Mouse (Mus musculus): Measurements from ENCODE around the gene Fgf10. TPM values are rescaled to one million over a fixed set of nuclear protein-coding genes. Genes with fewer than 3 reads are reported as not detected.

The Fgf10 gene
- polyA plus RNA-seq, 1 experiment from 2014 or later, result 8.0 TPM

GRCm38 (mm10) chr13:118806662-118807061 lies 137.1 kb downstream of the Fgf10 start:
- no peak for DNase-seq (ENCODE audit: low spot score)
- Histone ChIP-seq H3K9me3 (no peaks in the 10 kb centered on the region), H3K4me3 (no peak overlapping the region), H3K36me3 (replicated peaks) (no peaks in the 10 kb centered on the region), H3K4me1 (peaks cover 16% of the 10 kb centered on the region), H3K27me3 (replicated peaks; ENCODE audit: low read depth, poor library complexity, severe bottlenecking) (no peaks in the 10 kb centered on the region), H3K27ac (replicated peaks) (no peak overlapping the region; the same call in 1 of the 2 replicates)
- 50% methylated on average over 3 of the region's 3 CpGs for WGBS

GRCm38 (mm10) chr13:118819785-118820184 lies 150.2 kb downstream of the Fgf10 start:
- Histone ChIP-seq H3K4me1 (peaks cover 2% of the 10 kb centered on the region; the same call in 1 of the 2 replicates), H3K36me3 (replicated peaks) (no peaks in the 10 kb centered on the region), H3K4me3 (no peak overlapping the region), H3K27ac (replicated peaks) (no peak overlapping the region), H3K9me3 (no peaks in the 10 kb centered on the region), H3K27me3 (replicated peaks; ENCODE audit: low read depth, poor library complexity, severe bottlenecking) (no peaks in the 10 kb centered on the region)
- no peak for DNase-seq (ENCODE audit: low spot score)
- WGBS, result 81% methylated on average over 6 of the region's 6 CpGs

GRCm38 (mm10) chr13:118823113-118823512 lies 153.5 kb downstream of the Fgf10 start:
- H3K9me3 ChIP-seq, result no peaks in the 10 kb centered on the region
- no peak overlapping the region for H3K27ac ChIP-seq (replicated peaks)
- 89% methylated on average over 2 of the region's 2 CpGs for WGBS
- no peak overlapping the region for H3K4me3 ChIP-seq
- H3K36me3 ChIP-seq (replicated peaks), result no peaks in the 10 kb centered on the region
- H3K27me3 ChIP-seq (replicated peaks; ENCODE audit: low read depth, poor library complexity, severe bottlenecking), result no peaks in the 10 kb centered on the region
- DNase-seq (ENCODE audit: low spot score), result no peak
- peaks cover 2% of the 10 kb centered on the region; the same call in 1 of the 2 replicates for H3K4me1 ChIP-seq

GRCm38 (mm10) chr13:118825102-118825501 lies 155.5 kb downstream of the Fgf10 start:
- Histone ChIP-seq H3K4me1 (no peaks in the 10 kb centered on the region), H3K27me3 (replicated peaks; ENCODE audit: low read depth, poor library complexity, severe bottlenecking) (no peaks in the 10 kb centered on the region), H3K4me3 (no peak overlapping the region), H3K36me3 (replicated peaks) (no peaks in the 10 kb centered on the region), H3K9me3 (no peaks in the 10 kb centered on the region), H3K27ac (replicated peaks) (no peak overlapping the region)
- DNase-seq (ENCODE audit: low spot score), result no peak
- 82% methylated on average over 4 of the region's 4 CpGs for WGBS

GRCm38 (mm10) chr13:118828604-118829381 lies 159.2 kb downstream of the Fgf10 start:
- Histone ChIP-seq H3K9me3 (no peaks in the 10 kb centered on the region), H3K27ac (replicated peaks) (no peak overlapping the region), H3K4me3 (no peak overlapping the region), H3K36me3 (replicated peaks) (no peaks in the 10 kb centered on the region), H3K4me1 (no peaks in the 10 kb centered on the region), H3K27me3 (replicated peaks; ENCODE audit: low read depth, poor library complexity, severe bottlenecking) (no peaks in the 10 kb centered on the region)
- no peak for DNase-seq (ENCODE audit: low spot score)
- 92% methylated on average over 10 of the region's 10 CpGs for WGBS

GRCm38 (mm10) chr13:118834021-118834420 lies 164.4 kb downstream of the Fgf10 start:
- Histone ChIP-seq H3K4me1 (no peaks in the 10 kb centered on the region), H3K36me3 (replicated peaks) (no peaks in the 10 kb centered on the region)
- DNase-seq (ENCODE audit: low spot score), result no peak

GRCm38 (mm10) chr13:118835078-118835477 lies 165.5 kb downstream of the Fgf10 start:
- H3K4me3 ChIP-seq, result no peak overlapping the region

More at GRCm38 (mm10) chr13:118834021-118834420, 164.4 kb downstream of the Fgf10 start:
- no peaks in the 10 kb centered on the region for H3K9me3 ChIP-seq
- no peaks in the 10 kb centered on the region for H3K27me3 ChIP-seq (replicated peaks; ENCODE audit: low read depth, poor library complexity, severe bottlenecking)
- no peak overlapping the region for H3K27ac ChIP-seq (replicated peaks)
- H3K4me3 ChIP-seq, result no peak overlapping the region

More at GRCm38 (mm10) chr13:118835078-118835477, 165.5 kb downstream of the Fgf10 start:
- DNase-seq (ENCODE audit: low spot score), result no peak
- Histone ChIP-seq H3K27ac (replicated peaks) (no peak overlapping the region), H3K36me3 (replicated peaks) (no peaks in the 10 kb centered on the region), H3K9me3 (no peaks in the 10 kb centered on the region), H3K4me1 (no peaks in the 10 kb centered on the region), H3K27me3 (replicated peaks; ENCODE audit: low read depth, poor library complexity, severe bottlenecking) (no peaks in the 10 kb centered on the region)
- 81% methylated on average over 4 of the region's 4 CpGs for WGBS

All from embryonic facial prominence, embryonic 10.5 days (tissue).